Mouse (Mus musculus) cortical plate, adult 2 months (tissue): ENCODE results near the gene Ccin. TPM values are rescaled to one million over a fixed set of nuclear protein-coding genes. Genes with fewer than 3 reads are reported as not detected.

Experiments
- H3K27ac ChIP-seq: fragments of 200-500 bp; 2 replicates; pipeline ENCODE4 v1.5.1; 2012; ENCODE audit warnings: low read length, control low read depth, inconsistent platforms; ENCODE audit not compliant: insufficient read depth
- H3K4me1 ChIP-seq: fragments of 200-500 bp; 2 replicates; pipeline ENCODE4 v1.6.1; 2011; ENCODE audit warnings: low read length; ENCODE audit not compliant: control insufficient read depth, insufficient read depth
- H3K4me3 ChIP-seq: fragments of 200-500 bp; 2 replicates; pipeline ENCODE4 v1.5.1; 2011; ENCODE audit warnings: mild to moderate bottlenecking, low read length, control low read depth; ENCODE audit not compliant: insufficient read depth
- CTCF ChIP-seq: fragments of 200-500 bp; IDR thresholded peaks from 2 replicates; pipeline ENCODE4 v1.5.1; 2011; ENCODE audit warnings: mild to moderate bottlenecking, control low read depth, low read length; ENCODE audit not compliant: insufficient read depth; ENCODE audit errors: extremely low read depth
- POLR2A ChIP-seq: fragments of 200-500 bp; IDR thresholded peaks from 2 replicates; pipeline ENCODE4 v1.6.1; 2011; ENCODE audit warnings: mild to moderate bottlenecking, low read length, control low read depth; ENCODE audit not compliant: insufficient read depth; ENCODE audit errors: extremely low read depth
- polyA plus RNA-seq: library from polyadenylated mRNA; depleted of rRNA; stranded (reverse); fragments of >200 nt; gene quantifications from 2 replicates; pipeline ENCODE4 v1.2.3, GENCODE M21; 2012

Ccin gene
- polyA plus RNA-seq, 1 experiment: not detected

- Histone ChIP-seq H3K4me1 (no peaks in the 10 kb centered on the region; the same call in 1 of the 2 replicates), H3K27ac (no peak overlapping the region), H3K4me3 (no peak overlapping the region)
- TF ChIP-seq POLR2A: no peak
- TF ChIP-seq CTCF: no peak
Measured at GRCm38 (mm10) chr4:43983756-43984155, 473 bp downstream of the Ccin start.

GRCm38 (mm10) chr4:43984326-43984725 is 1.0 kb downstream of the Ccin start:
- TF ChIP-seq POLR2A (no peak), CTCF (no peak)
- Histone ChIP-seq H3K27ac (no peak overlapping the region), H3K4me1 (no peaks in the 10 kb centered on the region), H3K4me3 (no peak overlapping the region)

- TF ChIP-seq POLR2A (no peak), CTCF (no peak)
- Histone ChIP-seq H3K27ac (no peak overlapping the region), H3K4me3 (no peak overlapping the region), H3K4me1 (no peaks in the 10 kb centered on the region)
Measured at GRCm38 (mm10) chr4:43988976-43989375, 5.7 kb downstream of the Ccin start.

GRCm38 (mm10) chr4:43993072-43993471 is 9.8 kb downstream of the Ccin start:
- Histone ChIP-seq H3K4me3 (no peak overlapping the region), H3K27ac (no peak overlapping the region), H3K4me1 (no peaks in the 10 kb centered on the region)
- no peak for TF ChIP-seq CTCF
- no peak for TF ChIP-seq POLR2A

- no peak for TF ChIP-seq CTCF
- TF ChIP-seq POLR2A: no peak
- Histone ChIP-seq H3K27ac (no peak overlapping the region), H3K4me1 (no peaks in the 10 kb centered on the region), H3K4me3 (no peak overlapping the region)
Measured at GRCm38 (mm10) chr4:43994342-43994741, 11.1 kb downstream of the Ccin start.

GRCm38 (mm10) chr4:44003622-44004021 is 20.3 kb downstream of the Ccin start:
- H3K4me1 ChIP-seq: no peaks in the 10 kb centered on the region
- H3K4me3 ChIP-seq: no peak overlapping the region
- no peak for TF ChIP-seq POLR2A
- no peak for TF ChIP-seq CTCF
- H3K27ac ChIP-seq: no peak overlapping the region

- TF ChIP-seq POLR2A (no peak), CTCF (no peak)
- Histone ChIP-seq H3K4me1 (no peaks in the 10 kb centered on the region), H3K27ac (no peak within 1 kb of the TSS), H3K4me3 (no peak within 1 kb of the TSS)
Measured at GRCm38 (mm10) chr4:44004126-44004525, 20.8 kb downstream of the Ccin start, which contains the start of gene Clta. Clta (plus strand) TSS chr4:44004452.

- Histone ChIP-seq H3K4me3 (no peak overlapping the region), H3K4me1 (no peaks in the 10 kb centered on the region), H3K27ac (no peak overlapping the region)
- TF ChIP-seq POLR2A (no peak), CTCF (no peak)
Measured at GRCm38 (mm10) chr4:44004623-44005409, 21.5 kb downstream of the Ccin start.

- Histone ChIP-seq H3K4me3 (no peak overlapping the region), H3K4me1 (peaks cover 11% of the 10 kb centered on the region; the same call in 1 of the 2 replicates), H3K27ac (no peak overlapping the region)
- no peak for TF ChIP-seq POLR2A
- no peak for TF ChIP-seq CTCF
Measured at GRCm38 (mm10) chr4:44010176-44010575, 26.9 kb downstream of the Ccin start.

GRCm38 (mm10) chr4:44010893-44011292 is 27.6 kb downstream of the Ccin start:
- peaks cover 12% of the 10 kb centered on the region; the same call in 1 of the 2 replicates for H3K4me1 ChIP-seq
- H3K27ac ChIP-seq: no peak overlapping the region
- H3K4me3 ChIP-seq: no peak overlapping the region
- TF ChIP-seq POLR2A (no peak), CTCF (no peak)
